Mouse (Mus musculus) C2C12 (cell line): ENCODE results near the gene Zc3hav1l. TPM values are rescaled to one million over a fixed set of nuclear protein-coding genes. Genes with fewer than 3 reads are reported as not detected.

Experiments
- H3K27me3 ChIP-seq: one replicate; pipeline ENCODE4 v1.6.1; 2011; ENCODE audit not compliant: control insufficient read depth, insufficient read depth, insufficient read length
- H3K36me3 ChIP-seq: one replicate; pipeline ENCODE4 v1.6.1; 2011; ENCODE audit not compliant: control insufficient read depth, insufficient read depth
- H3K4me3 ChIP-seq: one replicate; pipeline ENCODE4 v1.5.1; 2011; ENCODE audit warnings: mild to moderate bottlenecking, control low read depth; ENCODE audit not compliant: poor library complexity, insufficient read depth, severe bottlenecking
- H3K79me2 ChIP-seq: one replicate; pipeline ENCODE4 v1.6.1; 2011; ENCODE audit not compliant: control insufficient read depth, insufficient read depth
- H3K79me3 ChIP-seq: one replicate; pipeline ENCODE4 v1.6.1; 2011; ENCODE audit warnings: low read depth, control low read depth
- H3ac ChIP-seq: one replicate; pipeline ENCODE3; 2011; ENCODE audit warnings: low read depth; ENCODE audit not compliant: control insufficient read depth, insufficient read length
- CEBPB ChIP-seq: IDR thresholded peaks from one replicate; pipeline ENCODE4 v1.6.1; 2011; ENCODE audit warnings: low read depth, mild to moderate bottlenecking, control low read depth, moderate library complexity
- CTCF ChIP-seq: IDR thresholded peaks from one replicate; pipeline ENCODE4 v1.5.1; 2011; ENCODE audit not compliant: control insufficient read depth, insufficient read depth, insufficient read length
- FOSL1 ChIP-seq: IDR thresholded peaks from one replicate; pipeline ENCODE4 v1.8.0; 2011; ENCODE audit warnings: mild to moderate bottlenecking, low read length; ENCODE audit not compliant: poor library complexity, insufficient read depth, severe bottlenecking
- MAX ChIP-seq: IDR thresholded peaks from one replicate; pipeline ENCODE4 v1.6.1; 2011; ENCODE audit warnings: mild to moderate bottlenecking, control low read depth
- MYOD1 ChIP-seq: IDR thresholded peaks from one replicate; pipeline ENCODE4 v1.6.1; 2011; ENCODE audit warnings: low read depth; ENCODE audit not compliant: control insufficient read depth, insufficient read length
- MYOG ChIP-seq: IDR thresholded peaks from one replicate; pipeline ENCODE4 v1.6.1; 2011; ENCODE audit not compliant: control insufficient read depth, insufficient read length; ENCODE audit errors: extremely low read depth
- USF1 ChIP-seq: IDR thresholded peaks from one replicate; pipeline ENCODE4 v1.6.1; 2011; ENCODE audit warnings: low read depth, mild to moderate bottlenecking, control low read depth, moderate library complexity
- polyA plus RNA-seq: library from polyadenylated mRNA; unstranded; fragments of >200 nt; fragmentation: generic; extraction: Trizol; gene quantifications from one replicate; pipeline ENCODE4 v1.2.1, GENCODE M21; 2012; ENCODE audit warnings: missing spikeins

Gene Zc3hav1l
- polyA plus RNA-seq, 1 experiment, result 1.7 TPM

- no peaks in the 10 kb centered on the region for H3K27me3 ChIP-seq
- H3K79me2 ChIP-seq, result peaks cover 6% of the 10 kb centered on the region
- H3K79me3 ChIP-seq, result no peaks in the 10 kb centered on the region
- no peak overlapping the region for H3K4me3 ChIP-seq
- TF ChIP-seq FOSL1 (no peak), MYOG (no peak), MYOD1 (no peak), MAX (no peak), CTCF (no peak), USF1 (no peak), CEBPB (no peak)
- H3ac ChIP-seq, result no peak overlapping the region
- H3K36me3 ChIP-seq, result peaks cover 70% of the 10 kb centered on the region
Observed at GRCm38 (mm10) chr6:38293708-38294107, 5.4 kb downstream of the Zc3hav1l start.

- Histone ChIP-seq H3K79me2 (peaks cover 6% of the 10 kb centered on the region), H3K27me3 (no peaks in the 10 kb centered on the region), H3K36me3 (peaks cover 75% of the 10 kb centered on the region), H3K4me3 (no peak overlapping the region), H3ac (no peak overlapping the region), H3K79me3 (no peaks in the 10 kb centered on the region)
- TF ChIP-seq CEBPB (no peak), MYOD1 (no peak), MYOG (no peak), MAX (no peak), FOSL1 (no peak), USF1 (no peak), CTCF (no peak)
Observed at GRCm38 (mm10) chr6:38292871-38293646, 6.0 kb downstream of the Zc3hav1l start.

- H3K4me3 ChIP-seq, result no peak overlapping the region
Observed at GRCm38 (mm10) chr6:38284422-38284821, 14.6 kb downstream of the Zc3hav1l start.

GRCm38 (mm10) chr6:38264466-38264865, 34.6 kb downstream of the Zc3hav1l start:
- Histone ChIP-seq H3ac (no peak overlapping the region), H3K4me3 (no peak overlapping the region), H3K79me3 (no peaks in the 10 kb centered on the region), H3K79me2 (no peaks in the 10 kb centered on the region), H3K27me3 (no peaks in the 10 kb centered on the region), H3K36me3 (no peaks in the 10 kb centered on the region)
- TF ChIP-seq MAX (no peak), CTCF (no peak), MYOG (no peak), USF1 (no peak), FOSL1 (no peak), CEBPB (no peak), MYOD1 (no peak)

More at GRCm38 (mm10) chr6:38284422-38284821, 14.6 kb downstream of the Zc3hav1l start:
- Histone ChIP-seq H3K36me3 (peaks cover 34% of the 10 kb centered on the region), H3K79me2 (no peaks in the 10 kb centered on the region), H3ac (no peak overlapping the region), H3K79me3 (no peaks in the 10 kb centered on the region), H3K27me3 (no peaks in the 10 kb centered on the region)
- TF ChIP-seq FOSL1 (no peak), CTCF (no peak), MYOD1 (no peak), CEBPB (no peak), MAX (no peak), MYOG (no peak), USF1 (no peak)

- no peak overlapping the region for H3K4me3 ChIP-seq
- TF ChIP-seq MYOG, result no peak
- no peak for TF ChIP-seq CTCF
- TF ChIP-seq MYOD1, result no peak
- no peak for TF ChIP-seq USF1
- TF ChIP-seq FOSL1, result no peak
- no peak for TF ChIP-seq CEBPB
- no peak for TF ChIP-seq MAX
- H3K79me3 ChIP-seq, result no peaks in the 10 kb centered on the region
- no peak overlapping the region for H3ac ChIP-seq
- no peaks in the 10 kb centered on the region for H3K27me3 ChIP-seq
- H3K36me3 ChIP-seq, result no peaks in the 10 kb centered on the region
- H3K79me2 ChIP-seq, result no peaks in the 10 kb centered on the region
Observed at GRCm38 (mm10) chr6:38263393-38264159, 35.5 kb downstream of the Zc3hav1l start.
